Mouse (Mus musculus) C2C12 (cell line): ENCODE measurements at regions not wholly inside any gene's neighbourhood (a gene's known extent, or its start where the extent isn't known, plus 50 kb on each side); places are given as distances from the start of the nearest gene placed in this dataset.
"Not testable (repeated sequence)": the region's sequence is repeated elsewhere in the genome, so short reads cannot be mapped to it uniquely, and the experiment has no call there.

Experiments
- H3K27me3 ChIP-seq: one replicate; pipeline ENCODE4 v1.6.1; 2011; ENCODE audit not compliant: control insufficient read depth, insufficient read depth, insufficient read length
- H3K36me3 ChIP-seq: one replicate; pipeline ENCODE4 v1.6.1; 2011; ENCODE audit not compliant: control insufficient read depth, insufficient read depth
- H3K4me3 ChIP-seq: one replicate; pipeline ENCODE4 v1.5.1; 2011; ENCODE audit warnings: mild to moderate bottlenecking, control low read depth; ENCODE audit not compliant: poor library complexity, insufficient read depth, severe bottlenecking
- H3K79me2 ChIP-seq: one replicate; pipeline ENCODE4 v1.6.1; 2011; ENCODE audit not compliant: control insufficient read depth, insufficient read depth
- H3K79me3 ChIP-seq: one replicate; pipeline ENCODE4 v1.6.1; 2011; ENCODE audit warnings: low read depth, control low read depth
- H3ac ChIP-seq: one replicate; pipeline ENCODE3; 2011; ENCODE audit warnings: low read depth; ENCODE audit not compliant: control insufficient read depth, insufficient read length
- CEBPB ChIP-seq: IDR thresholded peaks from one replicate; pipeline ENCODE4 v1.6.1; 2011; ENCODE audit warnings: low read depth, mild to moderate bottlenecking, control low read depth, moderate library complexity
- CTCF ChIP-seq: IDR thresholded peaks from one replicate; pipeline ENCODE4 v1.5.1; 2011; ENCODE audit not compliant: control insufficient read depth, insufficient read depth, insufficient read length
- FOSL1 ChIP-seq: IDR thresholded peaks from one replicate; pipeline ENCODE4 v1.8.0; 2011; ENCODE audit warnings: mild to moderate bottlenecking, low read length; ENCODE audit not compliant: poor library complexity, insufficient read depth, severe bottlenecking
- MAX ChIP-seq: IDR thresholded peaks from one replicate; pipeline ENCODE4 v1.6.1; 2011; ENCODE audit warnings: mild to moderate bottlenecking, control low read depth
- MYOD1 ChIP-seq: IDR thresholded peaks from one replicate; pipeline ENCODE4 v1.6.1; 2011; ENCODE audit warnings: low read depth; ENCODE audit not compliant: control insufficient read depth, insufficient read length
- MYOG ChIP-seq: IDR thresholded peaks from one replicate; pipeline ENCODE4 v1.6.1; 2011; ENCODE audit not compliant: control insufficient read depth, insufficient read length; ENCODE audit errors: extremely low read depth
- USF1 ChIP-seq: IDR thresholded peaks from one replicate; pipeline ENCODE4 v1.6.1; 2011; ENCODE audit warnings: low read depth, mild to moderate bottlenecking, control low read depth, moderate library complexity

- H3K79me3 ChIP-seq, result no peaks in the 10 kb centered on the region
- TF ChIP-seq FOSL1 (no peak), MAX (no peak), CEBPB (no peak), USF1 (no peak), MYOD1 (no peak), CTCF (no peak), MYOG (no peak)
Measured at GRCm38 (mm10) chr2:64440961-64441360, 343.1 kb upstream of the Fign start.

GRCm38 (mm10) chr2:64417129-64417528 is 319.3 kb upstream of the Fign start:
- not testable (repeated sequence) for H3K79me3 ChIP-seq, H3ac ChIP-seq, H3K36me3 ChIP-seq, H3K4me3 ChIP-seq, H3K27me3 ChIP-seq, H3K79me2 ChIP-seq

More at GRCm38 (mm10) chr2:64440961-64441360, 343.1 kb upstream of the Fign start:
- Histone ChIP-seq H3K27me3 (no peaks in the 10 kb centered on the region), H3K36me3 (no peaks in the 10 kb centered on the region), H3K4me3 (no peak overlapping the region), H3K79me2 (no peaks in the 10 kb centered on the region), H3ac (no peak overlapping the region)

GRCm38 (mm10) chr2:64413846-64414245 is 316.0 kb upstream of the Fign start:
- no peak overlapping the region for H3ac ChIP-seq
- H3K79me2 ChIP-seq, result no peaks in the 10 kb centered on the region
- no peak overlapping the region for H3K4me3 ChIP-seq
- no peaks in the 10 kb centered on the region for H3K27me3 ChIP-seq
- TF ChIP-seq MYOG (no peak), CEBPB (no peak)
- H3K36me3 ChIP-seq, result no peaks in the 10 kb centered on the region
- no peaks in the 10 kb centered on the region for H3K79me3 ChIP-seq

- H3K4me3 ChIP-seq, result no peak overlapping the region
- no peak for TF ChIP-seq MYOD1
- no peak overlapping the region for H3ac ChIP-seq
- H3K36me3 ChIP-seq, result no peaks in the 10 kb centered on the region
- no peaks in the 10 kb centered on the region for H3K27me3 ChIP-seq
- no peaks in the 10 kb centered on the region for H3K79me2 ChIP-seq
- no peaks in the 10 kb centered on the region for H3K79me3 ChIP-seq
Measured at GRCm38 (mm10) chr2:64413263-64413662, 315.4 kb upstream of the Fign start.

- TF ChIP-seq MYOG (no peak), FOSL1 (no peak), USF1 (no peak), CEBPB (no peak), MYOD1 (no peak), MAX (no peak), CTCF (no peak)
- Histone ChIP-seq H3K27me3 (no peaks in the 10 kb centered on the region), H3K36me3 (no peaks in the 10 kb centered on the region), H3K79me3 (no peaks in the 10 kb centered on the region), H3ac (no peak overlapping the region), H3K4me3 (no peak overlapping the region), H3K79me2 (no peaks in the 10 kb centered on the region)
Measured at GRCm38 (mm10) chr2:64395946-64396345, 298.1 kb upstream of the Fign start.

GRCm38 (mm10) chr2:64394619-64395294 is 296.9 kb upstream of the Fign start:
- Histone ChIP-seq H3K36me3 (no peaks in the 10 kb centered on the region), H3K79me2 (no peaks in the 10 kb centered on the region), H3K79me3 (no peaks in the 10 kb centered on the region), H3K27me3 (no peaks in the 10 kb centered on the region), H3K4me3 (no peak overlapping the region), H3ac (no peak overlapping the region)
- TF ChIP-seq CEBPB (no peak), USF1 (no peak), MYOG (no peak), CTCF (no peak), MAX (no peak)

- H3K36me3 ChIP-seq, result no peaks in the 10 kb centered on the region
- H3K4me3 ChIP-seq, result no peak overlapping the region
- TF ChIP-seq USF1 (no peak), MYOG (no peak), FOSL1 (no peak), CEBPB (no peak)
- no peaks in the 10 kb centered on the region for H3K79me3 ChIP-seq
- no peak overlapping the region for H3ac ChIP-seq
- H3K79me2 ChIP-seq, result no peaks in the 10 kb centered on the region
- no peaks in the 10 kb centered on the region for H3K27me3 ChIP-seq
Measured at GRCm38 (mm10) chr2:64394199-64394598, 296.4 kb upstream of the Fign start.
